Mouse (Mus musculus) liver, embryonic 14.5 days (tissue): Measurements from ENCODE around the gene Ehbp1. TPM values are rescaled to one million over a fixed set of nuclear protein-coding genes. Genes with fewer than 3 reads are reported as not detected.
A peak's percentile ranks its signal among the peaks of the same experiment; 100 is the strongest.

ENCODE experiments used
- ATAC-seq: fragments of 200-750 bp; cut with Nextera tagmentation; 2 replicates; pipeline ENCODE4 v1.8.0; 2017; ENCODE audit warnings: moderate number of reproducible peaks, mild to moderate bottlenecking, moderate library complexity; ENCODE audit not compliant: insufficient read depth
- DNase-seq, 3 experiments: peaks; one replicate each; pipeline ENCODE4 v3.0.0-alpha.2; 2012 to 2013; ENCODE audit warnings: low read depth in 3 of 3, low spot score in 3 of 3
- H3K27ac ChIP-seq: fragments of 300-500 bp; sonication (generic); 2 replicates; pipeline ENCODE4 v1.5.1; 2014; ENCODE audit warnings: moderate library complexity, mild to moderate bottlenecking, control low read depth, inconsistent platforms
- H3K27me3 ChIP-seq: fragments of 300-500 bp; sonication (generic); 2 replicates; pipeline ENCODE4 v1.6.1; 2014; ENCODE audit warnings: mild to moderate bottlenecking, low read length, moderate library complexity; ENCODE audit not compliant: control insufficient read depth, insufficient read depth
- H3K36me3 ChIP-seq: fragments of 300-500 bp; sonication (generic); replicated peaks from 2 replicates; pipeline ENCODE4 v1.6.1; 2014; ENCODE audit warnings: low read depth; ENCODE audit not compliant: control insufficient read depth, insufficient read depth
- H3K4me1 ChIP-seq, 2 experiments: fragments of 200-500 bp in 1 of 2; fragments of 300-500 bp in 1 of 2; sonication (generic) in 1 of 2; replicated peaks; 2 replicates each; pipeline ENCODE4 v1.6.1; 2012 to 2014; ENCODE audit warnings: antibody characterized with exemption in 1 of 2, inconsistent platforms in 1 of 2, low read length in 1 of 2; ENCODE audit not compliant: control insufficient read depth in 2 of 2, insufficient read depth in 2 of 2
- H3K4me2 ChIP-seq: fragments of 300-500 bp; sonication (generic); 2 replicates; pipeline ENCODE4 v1.6.1; 2014; ENCODE audit warnings: low read depth, mild to moderate bottlenecking, control low read depth, moderate library complexity
- H3K4me3 ChIP-seq, 2 experiments: fragments of 200-500 bp in 1 of 2; fragments of 300-500 bp in 1 of 2; sonication (generic) in 1 of 2; 2 replicates each; pipeline ENCODE4 v1.5.1; 2012 to 2014; ENCODE audit warnings: low read depth in 2 of 2, low read length in 2 of 2, mild to moderate bottlenecking in 2 of 2, control low read depth in 1 of 2, inconsistent platforms in 1 of 2, moderate library complexity in 1 of 2; ENCODE audit not compliant: insufficient read depth in 1 of 2
- H3K9ac ChIP-seq: fragments of 300-500 bp; sonication (generic); replicated peaks from 2 replicates; pipeline ENCODE4 v1.6.1; 2014; ENCODE audit warnings: mild to moderate bottlenecking, control low read depth, moderate library complexity
- H3K9me3 ChIP-seq: fragments of 300-500 bp; sonication (generic); 2 replicates; pipeline ENCODE4 v1.6.1; 2016; ENCODE audit warnings: low read length, mixed read lengths; ENCODE audit not compliant: control insufficient read depth
- CTCF ChIP-seq: IDR thresholded peaks from 2 replicates; pipeline ENCODE4 v1.5.1; 2016; ENCODE audit warnings: antibody characterized with exemption, low read depth, control low read depth
- EP300 ChIP-seq: IDR thresholded peaks from 2 replicates; pipeline ENCODE4 v1.6.1; 2016; ENCODE audit warnings: antibody characterized with exemption, low read depth
- WGBS: fragments of 180-500 bp; shearing (Covaris S2); extraction: QIAGEN DNeasy Blood & Tissue Kit; methylation state at CpG from one replicate; pipeline ENCODE4 v1.1.7; 2014; ENCODE audit not compliant: insufficient replicate concordance; 5-methylcytosine and 5-hydroxymethylcytosine counted together
- polyA plus RNA-seq, 2 experiments: library from polyadenylated mRNA; depleted of rRNA in 1 of 2; stranded (reverse) in 1 of 2; unstranded in 1 of 2; fragments of >200 nt; fragmentation: Nextera tagmentation in 1 of 2; extraction: Ambion mirVana in 1 of 2; gene quantifications; 2 replicates each; pipeline versions ENCODE4 v1.2.1 to v1.2.3; 2012 to 2014

Ehbp1 gene
- polyA plus RNA-seq, 2 experiments, result 1.7 to 3.3 TPM

DNA sequence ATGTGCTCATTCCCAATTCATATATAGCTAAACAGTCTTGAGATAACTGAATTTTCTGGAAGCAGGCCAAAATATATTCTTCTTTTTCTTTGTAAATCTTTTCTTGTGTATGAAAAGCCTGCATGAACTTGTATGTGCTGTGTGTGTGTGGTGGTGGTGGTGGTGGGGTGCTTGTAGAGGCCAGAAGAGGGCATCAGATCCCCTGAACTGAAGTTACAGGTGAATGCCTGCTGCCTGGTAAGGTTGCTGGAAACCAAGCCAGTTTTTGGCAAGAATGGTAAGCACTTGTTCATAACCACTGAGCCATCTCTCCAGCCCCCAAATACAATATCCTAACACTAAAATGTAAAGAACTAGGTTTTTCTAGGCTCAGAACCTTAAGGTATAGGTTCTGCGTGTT is 26.3 kb downstream of the Ehbp1 start:
- no peaks in the 10 kb centered on the region for H3K9me3 ChIP-seq
- ATAC-seq (no peak), DNase-seq (no peak)
- H3K27ac ChIP-seq, result no peak overlapping the region
- H3K4me2 ChIP-seq, result no peak overlapping the region
- no peak overlapping the region for H3K9ac ChIP-seq
- no peaks in the 10 kb centered on the region for H3K4me1 ChIP-seq
- no peak overlapping the region for H3K4me3 ChIP-seq
- TF ChIP-seq EP300 (no peak), CTCF (0 out of 2 replicates have a peak, but pooled peaks have one; percentile 12)
- H3K36me3 ChIP-seq, result no peaks in the 10 kb centered on the region
- H3K27me3 ChIP-seq, result no peaks in the 10 kb centered on the region
- 46% methylated on average over 1 of the region's 1 CpGs for WGBS

DNA sequence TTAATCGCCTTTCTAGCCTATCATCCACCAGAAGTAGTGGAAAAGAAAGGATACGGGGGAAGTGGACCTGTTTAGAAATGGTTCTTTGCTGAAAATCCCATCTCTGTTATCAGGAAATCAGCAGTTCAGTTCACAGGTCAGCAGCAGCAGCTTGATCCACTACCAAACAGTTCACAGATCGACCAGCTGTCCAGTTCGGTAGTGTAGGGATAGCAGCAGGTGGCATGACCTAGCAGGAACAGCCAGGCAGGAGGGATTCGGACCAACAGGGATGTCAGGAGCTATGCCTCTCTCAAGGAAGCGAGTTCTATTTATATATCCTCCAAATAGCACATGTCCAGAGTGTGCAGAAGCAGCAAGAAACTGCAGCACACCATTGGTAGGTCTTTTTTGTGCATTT is 40.9 kb downstream of the Ehbp1 start:
- H3K4me2 ChIP-seq, result no peak overlapping the region
- WGBS, result 48% methylated on average over 6 of the region's 6 CpGs
- H3K4me1 ChIP-seq, result no peaks in the 10 kb centered on the region
- TF ChIP-seq CTCF (no peak), EP300 (no peak)
- no peak overlapping the region for H3K9ac ChIP-seq
- H3K27me3 ChIP-seq, result no peaks in the 10 kb centered on the region
- H3K9me3 ChIP-seq, result no peaks in the 10 kb centered on the region
- ATAC-seq (no peak), DNase-seq (no peak)
- H3K4me3 ChIP-seq, result no peak overlapping the region
- no peaks in the 10 kb centered on the region for H3K36me3 ChIP-seq
- H3K27ac ChIP-seq, result no peak overlapping the region

DNA sequence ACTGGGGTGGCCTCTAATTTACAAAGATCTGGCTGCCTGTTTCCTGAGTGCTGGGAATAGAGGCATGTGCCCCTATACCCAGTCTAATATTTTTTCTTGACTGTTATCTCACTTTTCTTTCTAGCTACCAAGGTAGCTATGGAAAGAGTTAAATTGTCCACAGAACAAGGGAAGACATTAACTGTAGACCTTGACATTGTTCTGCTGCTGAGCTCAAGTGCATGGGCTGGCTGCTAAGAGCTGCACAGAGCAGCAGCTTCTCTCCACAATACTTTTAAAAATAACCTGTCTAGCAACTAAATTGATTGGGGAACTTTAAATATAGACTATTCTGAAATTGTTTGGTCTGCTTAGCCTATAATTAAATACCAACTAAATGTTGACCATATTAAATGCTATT is 52.9 kb downstream of the Ehbp1 start:
- DNase-seq, result no peak
- no peaks in the 10 kb centered on the region for H3K9me3 ChIP-seq

DNA sequence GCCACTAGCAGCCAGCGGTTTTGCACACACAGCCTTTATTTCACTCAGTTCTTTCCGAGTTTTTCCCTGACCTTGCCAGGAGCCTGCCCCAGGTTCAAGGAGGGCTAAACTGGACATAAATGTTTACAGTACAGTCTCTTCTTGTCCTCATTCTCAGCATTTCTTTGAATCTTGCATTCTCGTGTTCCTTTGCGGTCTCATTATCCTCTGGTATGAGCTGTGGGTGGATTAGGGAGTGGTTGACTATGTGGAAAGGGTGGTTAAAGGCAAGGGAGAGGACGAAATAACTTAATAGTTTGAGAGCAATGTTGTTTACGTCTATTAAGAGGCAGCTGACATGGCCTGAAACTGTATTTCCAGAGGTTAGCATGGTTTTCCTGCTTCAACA is 54.6 kb downstream of the Ehbp1 start:
- 3% methylated on average over 6 of the region's 6 CpGs for WGBS
- TF ChIP-seq CTCF (no peak), EP300 (no peak)
- Histone ChIP-seq H3K27ac (no peak overlapping the region), H3K36me3 (no peaks in the 10 kb centered on the region), H3K4me3 (peak overlapping the region; percentile 72 to 84), H3K9ac (peak overlapping the region; percentile 52), H3K4me1 (peaks cover 0 to 4% of the 10 kb centered on the region in 2 experiments; a peak in 3 of 4 replicates), H3K9me3 (no peaks in the 10 kb centered on the region), H3K4me2 (peak overlapping the region; percentile 98), H3K27me3 (no peaks in the 10 kb centered on the region)
- no peak for DNase-seq
- ATAC-seq, result no peak

More for the DNA sequence above, 52.9 kb downstream of the Ehbp1 start:
- Histone ChIP-seq H3K4me1 (peaks cover 0 to 4% of the 10 kb centered on the region in 2 experiments; a peak in 3 of 4 replicates), H3K9ac (no peak overlapping the region), H3K36me3 (no peaks in the 10 kb centered on the region), H3K4me2 (no peak overlapping the region), H3K27ac (no peak overlapping the region), H3K27me3 (no peaks in the 10 kb centered on the region), H3K4me3 (no peak overlapping the region)
- TF ChIP-seq CTCF (no peak), EP300 (no peak)
- no peak for ATAC-seq

DNA sequence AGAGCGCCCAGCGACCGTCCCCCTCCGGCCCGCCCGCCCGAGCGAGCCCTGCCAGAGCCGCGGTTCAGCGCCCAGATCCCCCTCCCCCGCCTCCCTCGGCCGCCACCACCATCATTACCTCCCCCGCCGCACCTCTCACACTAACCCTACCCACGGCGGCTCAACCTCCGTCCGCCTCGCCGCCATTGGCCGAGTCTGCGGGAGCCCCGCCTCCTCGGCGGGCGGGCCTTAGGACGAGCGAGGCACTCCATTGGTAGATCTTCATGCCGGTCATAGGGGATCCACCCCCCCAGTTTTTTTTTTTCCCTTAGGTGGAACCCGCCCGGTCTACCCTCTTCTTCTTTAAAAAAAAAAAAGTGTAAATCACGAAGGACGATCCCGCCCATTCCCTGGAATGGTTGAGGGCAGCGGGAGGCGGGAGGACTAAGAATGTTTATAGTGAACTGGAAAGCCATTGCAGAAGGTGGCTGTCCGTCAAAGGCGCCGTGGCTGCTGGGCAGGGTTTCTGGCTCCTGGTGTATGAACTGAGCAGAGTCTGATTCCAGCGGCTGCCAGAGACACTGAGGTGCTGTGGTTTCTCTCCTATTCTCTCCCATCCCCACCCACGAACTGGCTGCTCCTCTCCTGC is 55.1 kb downstream of the Ehbp1 start:
- H3K36me3 ChIP-seq, result no peaks in the 10 kb centered on the region
- H3K9me3 ChIP-seq, result no peaks in the 10 kb centered on the region
- H3K4me2 ChIP-seq, result peak overlapping the region; percentile 98
- ATAC-seq (peak; percentile 100), DNase-seq (peak; percentile 75 to 83 (median 78))
- TF ChIP-seq EP300, result no peak
- 2% methylated on average over 34 of the region's 43 CpGs for WGBS
- peak overlapping the region; percentile 72 for H3K9ac ChIP-seq
- H3K27ac ChIP-seq, result no peak overlapping the region
- no peaks in the 10 kb centered on the region for H3K27me3 ChIP-seq
- H3K4me1 ChIP-seq, result peaks cover 0 to 4% of the 10 kb centered on the region in 2 experiments; a peak in 3 of 4 replicates
- peak overlapping the region; percentile 72 to 84 for H3K4me3 ChIP-seq
